Mouse (Mus musculus): ENCODE measurements around the gene Nos1ap. TPM values are rescaled to one million over a fixed set of nuclear protein-coding genes. Genes with fewer than 3 reads are reported as not detected.

The Nos1ap gene
- polyA plus RNA-seq, 1 experiment from 2014 or later, result 28.3 TPM

GRCm38 (mm10) chr1:170535221-170535620 is 54.4 kb downstream of the Nos1ap start:
- Histone ChIP-seq H3K4me3 (no peak overlapping the region), H3K4me2 (no peak overlapping the region), H3K4me1 (no peaks in the 10 kb centered on the region), H3K36me3 (replicated peaks) (no peaks in the 10 kb centered on the region), H3K27ac (no peak overlapping the region), H3K9ac (no peak overlapping the region), H3K9me3 (no peaks in the 10 kb centered on the region), H3K27me3 (replicated peaks) (no peaks in the 10 kb centered on the region)
- WGBS, result 80% methylated on average over 2 of the region's 2 CpGs
- ATAC-seq (replicated peaks), result no peak

DNA sequence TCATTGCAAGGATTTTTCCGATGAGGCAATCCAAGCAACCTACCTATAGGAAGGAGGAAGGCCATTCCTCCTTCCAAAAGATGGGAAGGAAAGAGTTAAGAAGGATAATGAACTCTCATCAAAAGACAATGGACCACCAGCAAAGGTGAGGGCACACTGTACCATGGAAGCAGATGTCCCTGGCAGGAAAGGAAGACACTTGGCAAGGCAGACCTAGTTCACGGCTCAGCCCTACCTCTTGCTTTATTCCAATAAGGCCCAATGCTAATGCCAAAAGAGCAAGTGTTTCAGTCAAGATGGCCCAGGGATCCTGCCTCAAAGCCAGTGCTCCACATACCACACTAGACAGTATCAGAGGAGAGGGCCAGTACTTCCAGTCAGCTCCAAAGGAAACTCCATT is 58.4 kb downstream of the Nos1ap start:
- no peaks in the 10 kb centered on the region for H3K27me3 ChIP-seq (replicated peaks)
- H3K9me3 ChIP-seq, result no peaks in the 10 kb centered on the region
- WGBS, result 91% methylated on average over 2 of the region's 2 CpGs
- H3K27ac ChIP-seq, result no peak overlapping the region
- no peak overlapping the region for H3K4me3 ChIP-seq
- H3K36me3 ChIP-seq (replicated peaks), result no peaks in the 10 kb centered on the region
- H3K4me2 ChIP-seq, result no peak overlapping the region
- no peak overlapping the region for H3K9ac ChIP-seq
- H3K4me1 ChIP-seq, result no peaks in the 10 kb centered on the region
- ATAC-seq (replicated peaks), result no peak

DNA sequence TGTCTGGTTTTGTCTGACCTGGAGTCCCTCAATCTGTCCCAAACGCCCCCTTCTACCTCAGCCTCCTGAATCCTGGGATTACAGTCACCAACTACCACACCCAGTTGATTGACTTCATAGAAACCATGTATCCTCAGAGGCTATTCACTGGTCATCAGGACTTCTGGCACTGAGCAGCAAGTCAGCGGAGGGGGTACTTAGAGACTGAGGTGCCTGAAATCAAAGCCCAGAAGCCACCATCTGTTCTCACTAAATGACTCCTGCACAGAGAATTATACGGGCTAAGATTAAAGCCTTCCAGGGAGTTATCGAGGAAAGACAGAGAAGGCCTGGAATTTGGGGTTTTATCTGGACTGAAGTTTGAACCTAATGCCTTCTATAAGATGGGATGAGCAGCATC is 59.2 kb downstream of the Nos1ap start:
- 78% methylated on average over 4 of the region's 4 CpGs for WGBS
- no peak for ATAC-seq (replicated peaks)

GRCm38 (mm10) chr1:170522891-170523290 is 66.8 kb downstream of the Nos1ap start:
- Histone ChIP-seq H3K9ac (no peak overlapping the region), H3K36me3 (replicated peaks) (no peaks in the 10 kb centered on the region), H3K4me2 (no peak overlapping the region), H3K4me1 (peaks cover 8% of the 10 kb centered on the region; the same call in 1 of the 2 replicates), H3K27me3 (replicated peaks) (no peaks in the 10 kb centered on the region), H3K4me3 (no peak overlapping the region), H3K9me3 (no peaks in the 10 kb centered on the region), H3K27ac (no peak overlapping the region)
- ATAC-seq (replicated peaks), result no peak
- 49% methylated on average over 5 of the region's 5 CpGs for WGBS

More for the DNA sequence above, 59.2 kb downstream of the Nos1ap start:
- H3K9me3 ChIP-seq, result no peaks in the 10 kb centered on the region
- H3K27ac ChIP-seq, result no peak overlapping the region
- H3K4me2 ChIP-seq, result no peak overlapping the region
- H3K4me3 ChIP-seq, result no peak overlapping the region
- no peaks in the 10 kb centered on the region for H3K36me3 ChIP-seq (replicated peaks)
- H3K9ac ChIP-seq, result no peak overlapping the region
- H3K4me1 ChIP-seq, result no peaks in the 10 kb centered on the region
- no peaks in the 10 kb centered on the region for H3K27me3 ChIP-seq (replicated peaks)

GRCm38 (mm10) chr1:170521520-170522205 is 68.0 kb downstream of the Nos1ap start:
- no peak overlapping the region for H3K4me3 ChIP-seq
- no peak overlapping the region for H3K9ac ChIP-seq
- H3K36me3 ChIP-seq (replicated peaks), result no peaks in the 10 kb centered on the region
- no peak overlapping the region for H3K27ac ChIP-seq
- WGBS, result 45% methylated on average over 6 of the region's 6 CpGs
- no peaks in the 10 kb centered on the region for H3K9me3 ChIP-seq
- no peak overlapping the region for H3K4me2 ChIP-seq
- no peaks in the 10 kb centered on the region for H3K27me3 ChIP-seq (replicated peaks)
- ATAC-seq (replicated peaks), result peak; percentile 55
- peaks cover 8% of the 10 kb centered on the region; the same call in 1 of the 2 replicates for H3K4me1 ChIP-seq

GRCm38 (mm10) chr1:170520206-170520605 is 69.5 kb downstream of the Nos1ap start:
- H3K27me3 ChIP-seq (replicated peaks), result no peaks in the 10 kb centered on the region
- H3K4me1 ChIP-seq, result peaks cover 8% of the 10 kb centered on the region; the same call in 1 of the 2 replicates
- H3K36me3 ChIP-seq (replicated peaks), result no peaks in the 10 kb centered on the region
- H3K9ac ChIP-seq, result no peak overlapping the region
- no peak overlapping the region for H3K4me2 ChIP-seq
- ATAC-seq (replicated peaks), result no peak
- no peak overlapping the region for H3K27ac ChIP-seq
- WGBS, result 98% methylated on average over 4 of the region's 4 CpGs
- H3K4me3 ChIP-seq, result no peak overlapping the region
- no peaks in the 10 kb centered on the region for H3K9me3 ChIP-seq

GRCm38 (mm10) chr1:170519631-170520030 is 70.0 kb downstream of the Nos1ap start:
- WGBS, result 91% methylated on average over 7 of the region's 7 CpGs
- H3K4me1 ChIP-seq, result peaks cover 8% of the 10 kb centered on the region; the same call in 1 of the 2 replicates
- no peaks in the 10 kb centered on the region for H3K36me3 ChIP-seq (replicated peaks)
- no peak for ATAC-seq (replicated peaks)
- no peaks in the 10 kb centered on the region for H3K9me3 ChIP-seq
- no peak overlapping the region for H3K4me3 ChIP-seq
- H3K27me3 ChIP-seq (replicated peaks), result no peaks in the 10 kb centered on the region
- no peak overlapping the region for H3K27ac ChIP-seq
- H3K9ac ChIP-seq, result no peak overlapping the region
- H3K4me2 ChIP-seq, result no peak overlapping the region

DNA sequence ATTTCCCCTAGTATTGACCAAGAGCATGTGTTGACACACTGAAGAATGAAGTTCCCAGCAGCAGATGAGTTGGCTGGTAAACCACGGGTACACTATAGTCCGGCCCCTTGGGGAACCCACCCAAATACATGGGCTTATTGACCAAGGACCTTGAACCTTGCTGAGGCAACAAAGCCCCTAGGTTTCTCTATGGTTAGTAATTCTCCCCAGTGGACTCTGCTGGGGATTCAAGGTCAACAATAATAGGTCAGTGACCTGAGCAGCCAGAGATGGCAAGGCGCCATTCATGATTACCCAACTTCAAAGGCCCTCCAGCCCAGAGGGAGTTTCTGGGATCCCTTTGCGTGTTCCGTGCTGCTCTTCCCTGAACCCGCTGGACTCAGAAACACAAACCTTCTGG is 73.5 kb downstream of the Nos1ap start:
- no peaks in the 10 kb centered on the region for H3K36me3 ChIP-seq (replicated peaks)
- no peak for ATAC-seq (replicated peaks)
- no peak overlapping the region for H3K9ac ChIP-seq
- no peak overlapping the region for H3K4me3 ChIP-seq
- H3K4me2 ChIP-seq, result no peak overlapping the region
- no peak overlapping the region for H3K27ac ChIP-seq
- 83% methylated on average over 6 of the region's 6 CpGs for WGBS
- 0 out of 2 replicates have a peak, but pooled peaks cover 4% of the 10 kb centered on the region for H3K4me1 ChIP-seq
- no peaks in the 10 kb centered on the region for H3K27me3 ChIP-seq (replicated peaks)
- H3K9me3 ChIP-seq, result no peaks in the 10 kb centered on the region

DNA sequence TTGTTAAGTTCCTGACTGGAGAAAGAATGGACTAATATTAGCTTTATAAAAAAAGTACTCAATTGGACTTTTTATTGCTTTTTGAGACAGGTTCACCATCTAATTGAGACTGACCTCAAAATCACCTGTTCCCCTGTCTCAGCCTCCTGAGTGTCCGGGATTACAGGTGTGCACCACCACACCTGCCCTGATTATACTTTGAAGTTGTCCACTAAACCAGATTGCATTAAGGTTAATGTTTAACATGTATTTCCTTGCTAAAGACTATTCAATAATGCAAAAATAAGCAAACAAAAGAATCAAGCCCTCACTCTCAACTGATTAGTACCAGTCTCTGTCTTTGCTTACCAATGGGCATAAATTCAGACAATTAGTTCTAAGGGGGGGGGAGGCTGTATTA is 74.2 kb downstream of the Nos1ap start:
- H3K27ac ChIP-seq, result no peak overlapping the region
- 89% methylated on average over 1 of the region's 1 CpGs for WGBS
- no peaks in the 10 kb centered on the region for H3K27me3 ChIP-seq (replicated peaks)
- H3K9me3 ChIP-seq, result no peaks in the 10 kb centered on the region
- H3K4me2 ChIP-seq, result no peak overlapping the region
- 0 out of 2 replicates have a peak, but pooled peaks cover 4% of the 10 kb centered on the region for H3K4me1 ChIP-seq
- ATAC-seq (replicated peaks), result no peak
- H3K36me3 ChIP-seq (replicated peaks), result no peaks in the 10 kb centered on the region
- no peak overlapping the region for H3K4me3 ChIP-seq
- no peak overlapping the region for H3K9ac ChIP-seq

- H3K36me3 ChIP-seq (replicated peaks), result no peaks in the 10 kb centered on the region
- H3K27ac ChIP-seq, result no peak overlapping the region
- H3K4me3 ChIP-seq, result no peak overlapping the region
- no peak overlapping the region for H3K9ac ChIP-seq
- H3K4me2 ChIP-seq, result no peak overlapping the region
- no peaks in the 10 kb centered on the region for H3K27me3 ChIP-seq (replicated peaks)
- WGBS, result 56% methylated on average over 12 of the region's 12 CpGs
- no peak for ATAC-seq (replicated peaks)
- H3K9me3 ChIP-seq, result no peaks in the 10 kb centered on the region
- 0 out of 2 replicates have a peak, but pooled peaks cover 4% of the 10 kb centered on the region for H3K4me1 ChIP-seq
Measured at GRCm38 (mm10) chr1:170514226-170514625, 75.4 kb downstream of the Nos1ap start.

GRCm38 (mm10) chr1:170512429-170513097 is 77.1 kb downstream of the Nos1ap start:
- WGBS, result 59% methylated on average over 3 of the region's 3 CpGs
- Histone ChIP-seq H3K27ac (no peak overlapping the region), H3K27me3 (replicated peaks) (no peaks in the 10 kb centered on the region), H3K4me2 (no peak overlapping the region), H3K4me3 (no peak overlapping the region), H3K36me3 (replicated peaks) (no peaks in the 10 kb centered on the region), H3K9ac (no peak overlapping the region), H3K4me1 (0 out of 2 replicates have a peak, but pooled peaks cover 4% of the 10 kb centered on the region), H3K9me3 (no peaks in the 10 kb centered on the region)
- peak; percentile 72; the same call in 1 of the 2 replicates for ATAC-seq (replicated peaks)

DNA sequence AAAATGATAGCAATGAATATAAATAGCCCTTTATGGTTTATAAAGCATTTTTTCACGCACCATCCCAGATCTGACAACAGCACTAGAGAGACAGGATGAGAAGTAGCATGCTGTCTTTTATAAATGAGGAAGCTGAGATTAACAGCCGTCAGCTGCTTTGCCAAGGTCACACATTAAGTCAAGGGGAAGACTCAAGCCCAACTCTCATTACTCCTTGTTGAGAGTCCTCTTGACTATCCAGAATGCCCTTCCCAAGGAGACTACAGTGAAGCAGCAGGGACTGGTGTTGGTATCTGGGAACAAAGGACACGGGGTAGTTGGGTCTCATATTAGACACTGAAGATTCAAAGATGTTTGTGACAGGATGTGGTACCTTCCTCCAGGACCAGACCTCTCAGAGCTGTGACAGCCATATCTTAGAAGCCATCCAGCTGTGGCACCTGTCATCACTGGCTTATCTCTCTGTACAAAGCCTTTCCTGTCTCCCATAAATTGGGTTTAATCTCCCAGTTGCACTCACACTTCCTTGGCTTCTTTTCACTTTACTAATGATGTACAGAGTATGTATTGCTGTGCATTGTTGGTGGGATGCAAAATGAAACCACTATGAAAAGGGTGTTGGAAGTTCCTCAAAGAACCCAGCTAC is 78.9 kb downstream of the Nos1ap start:
- no peak overlapping the region for H3K27ac ChIP-seq

More for the DNA sequence above, 78.9 kb downstream of the Nos1ap start:
- Histone ChIP-seq H3K4me3 (no peak overlapping the region), H3K4me2 (no peak overlapping the region), H3K9ac (no peak overlapping the region), H3K9me3 (no peaks in the 10 kb centered on the region), H3K27me3 (replicated peaks) (no peaks in the 10 kb centered on the region), H3K4me1 (0 out of 2 replicates have a peak, but pooled peaks cover 4% of the 10 kb centered on the region), H3K36me3 (replicated peaks) (no peaks in the 10 kb centered on the region)
- ATAC-seq (replicated peaks), result no peak
- 71% methylated on average over 3 of the region's 3 CpGs for WGBS

Data from midbrain, embryonic 15.5 days (tissue).